ENCODE assay signal across 8 mouse cellular contexts in the genomic region with DNA sequence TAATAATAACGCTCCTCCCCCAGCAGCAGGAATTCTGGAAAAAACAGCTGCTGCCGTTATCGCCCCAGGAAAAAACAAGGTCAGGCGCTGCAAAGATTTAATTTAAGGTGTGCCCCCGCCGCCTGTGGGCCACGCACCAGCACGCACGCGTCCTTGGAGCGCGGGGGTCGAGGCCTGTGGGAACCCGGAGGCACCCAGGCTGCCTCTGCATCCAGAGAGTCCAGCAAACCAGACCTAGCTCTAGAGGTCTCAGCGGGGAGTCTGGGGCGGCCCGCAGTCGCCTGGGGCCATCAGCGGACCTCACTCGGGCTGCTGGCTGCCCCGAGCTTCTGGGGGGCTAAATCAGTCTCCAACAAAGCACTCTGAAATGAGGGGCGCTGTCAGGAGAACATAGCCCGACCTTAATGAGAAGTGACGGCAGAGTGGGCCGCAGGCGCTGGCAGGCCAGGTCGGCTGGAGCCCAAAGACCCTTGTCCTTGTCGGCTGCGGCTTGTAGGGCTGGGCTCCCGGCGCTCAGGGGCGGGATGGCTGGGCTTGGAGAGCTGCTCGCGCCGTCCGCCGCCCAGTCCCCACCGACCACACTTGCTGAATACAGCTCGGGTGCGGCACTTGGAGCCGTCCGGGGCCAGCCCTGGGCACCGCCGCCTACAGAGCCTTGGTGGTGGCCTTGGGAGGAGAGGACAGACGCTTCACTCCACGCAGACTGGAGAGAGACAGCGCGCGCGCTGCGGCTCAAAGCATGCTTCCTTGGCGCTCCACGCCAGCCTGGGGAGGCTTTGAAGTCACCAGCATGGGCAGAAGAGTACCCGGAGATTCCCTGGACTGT. TPM values are rescaled to one million over a fixed set of nuclear protein-coding genes. Genes with fewer than 3 reads are reported as not detected.
DNase-seq lines count a peak whose midpoint lies in the region; ATAC-seq lines count a peak whose summit lies in the region.

No protein-coding gene starts in this region.

- peaks cover 34% of the 10 kb centered on the region for H3K4me1 ChIP-seq in embryonic facial prominence, embryonic 14.5 days (ENCODE audit: control insufficient read depth, insufficient read depth, low read length)
- peaks cover 51% of the 10 kb centered on the region for H3K4me1 ChIP-seq in limb, embryonic 13.5 days

- no peaks in the 10 kb centered on the region for H3K9me3 ChIP-seq in embryonic facial prominence, embryonic 14.5 days (ENCODE audit: control insufficient read depth, low read length)
- no peaks in the 10 kb centered on the region for H3K9me3 ChIP-seq in limb, embryonic 13.5 days

- peak overlapping the region; percentile 91 for H3K4me3 ChIP-seq in embryonic facial prominence, embryonic 14.5 days (ENCODE audit: low read depth, low read length)
- H3K4me3 ChIP-seq in limb, embryonic 13.5 days = peak overlapping the region; percentile 88

- H3K27me3 ChIP-seq in embryonic facial prominence, embryonic 14.5 days (replicated peaks; ENCODE audit: control insufficient read depth, insufficient read depth, low read length) = no peaks in the 10 kb centered on the region
- no peaks in the 10 kb centered on the region for H3K27me3 ChIP-seq in limb, embryonic 13.5 days

- H3K9ac ChIP-seq in embryonic facial prominence, embryonic 14.5 days (ENCODE audit: low read depth, low read length) = peak overlapping the region; percentile 97
- peak overlapping the region; percentile 99 for H3K9ac ChIP-seq in limb, embryonic 13.5 days

- whole genome bisulfite sequencing in embryonic facial prominence, embryonic 14.5 days = 3% methylated on average over 53 of the region's 54 CpGs
- WGBS in limb, embryonic 13.5 days = 3% methylated on average over 54 of the region's 54 CpGs

- peaks cover 16% of the 10 kb centered on the region for H3K36me3 ChIP-seq in embryonic facial prominence, embryonic 14.5 days (ENCODE audit: control insufficient read depth, insufficient read depth, low read length)
- peaks cover 6% of the 10 kb centered on the region; the same call in 1 of the 2 replicates for H3K36me3 ChIP-seq in limb, embryonic 13.5 days

- ATAC-seq in embryonic facial prominence, embryonic 14.5 days (ENCODE audit: low read depth) = peak; percentile 5; the same call in 1 of the 2 replicates
- ATAC-seq in limb, embryonic 13.5 days (ENCODE audit: low FRiP score, low read depth) = no peak

- intact Hi-C loops in heart, postnatal 14 days (cut with DNase I) = loop anchor here (5.0 kb wide), 1 partner anchor 162 kb away; the partner anchor contains the start of gene Actg1

- peak overlapping the region; percentile 99 for H3K4me2 ChIP-seq in embryonic facial prominence, embryonic 14.5 days (ENCODE audit: low read depth, low read length)
- peak overlapping the region; percentile 98 for H3K4me2 ChIP-seq in limb, embryonic 13.5 days (replicated peaks)

- peak overlapping the region; percentile 96 for H3K27ac ChIP-seq in embryonic facial prominence, embryonic 14.5 days (replicated peaks; ENCODE audit: low read depth, low read length)
- peak overlapping the region; percentile 89 for H3K27ac ChIP-seq in limb, embryonic 13.5 days

- DNase-seq in urinary bladder, postnatal 14 days (ENCODE audit: low spot score) = peak; percentile 24
- DNase-seq in urinary bladder, postnatal 10 days (ENCODE audit: low spot score) = no peak
- peak; percentile 79 for DNase-seq in embryonic facial prominence, embryonic 14.5 days (ENCODE audit: low spot score)
- DNase-seq in heart, postnatal 14 days = peak; percentile 68
- peak; percentile 80 for DNase-seq in neural tube, embryonic 10.5 days (ENCODE audit: extremely low spot score, low spot score)
- DNase-seq in T-cell, adult 2 months (ENCODE audit: low spot score) = no peak
- no peak for DNase-seq in layer of hippocampus, adult 18-20 months (ENCODE audit: low spot score in 2 of 2)

RNA-seq across cellular contexts. Expression of gene Slc38a10, which starts 34.4 kb away (rescaled TPM):
- 78.8 and 86.4 TPM in 2 replicates for polyA plus RNA-seq in embryonic facial prominence, embryonic 14.5 days (2014; fragmentation: Nextera tagmentation; extraction: Ambion mirVana)
- total RNA-seq in heart, postnatal 14 days (2021) = 10 to 100 TPM; 78.7 to 83.5 TPM
- polyA plus RNA-seq in limb, embryonic 13.5 days (2015; fragmentation: Nextera tagmentation; extraction: Ambion mirVana) = 86.4 and 94.5 TPM in 2 replicates
- 10 to 100 TPM; 81.4 to 86.5 TPM for total RNA-seq in layer of hippocampus, adult 18-20 months (2021)

RNA-seq across cellular contexts. Expression of gene Bahcc1, which starts 47.2 kb away (rescaled TPM):
- polyA plus RNA-seq in embryonic facial prominence, embryonic 14.5 days (2014; fragmentation: Nextera tagmentation; extraction: Ambion mirVana) = 11.1 and 12.0 TPM in 2 replicates
- 10 to 100 TPM in 1 of 2 experiments, 1 to 10 TPM in 1; 7.8 to 10.0 TPM for total RNA-seq in heart, postnatal 14 days (2021)
- 12.7 and 13.8 TPM in 2 replicates for polyA plus RNA-seq in limb, embryonic 13.5 days (2015; fragmentation: Nextera tagmentation; extraction: Ambion mirVana)
- 10 to 100 TPM; 17.6 to 19.0 TPM for total RNA-seq in layer of hippocampus, adult 18-20 months (2021)

Comparison
In these comparisons a context has a peak if more than half of its experiments do, and no peak if none do; other contexts are left out.
1. DNase-seq: peak in urinary bladder, postnatal 14 days (single experiment), embryonic facial prominence, embryonic 14.5 days (single experiment), heart, postnatal 14 days (2 of 2) and neural tube, embryonic 10.5 days (single experiment); none in urinary bladder, postnatal 10 days (single experiment), T-cell, adult 2 months (single experiment) and layer of hippocampus, adult 18-20 months (0 of 2).